Mouse (Mus musculus) small intestine, adult 2 months (tissue): ENCODE measurements at regions not wholly inside any gene's neighbourhood (a gene's known extent, or its start where the extent isn't known, plus 50 kb on each side); places are given as distances from the start of the nearest gene placed in this dataset.

Experiments used
- CTCF ChIP-seq: fragments of 200-500 bp; IDR thresholded peaks from 2 replicates; pipeline ENCODE4 v1.5.1; 2012; ENCODE audit warnings: low read depth, mild to moderate bottlenecking, control low read depth, inconsistent platforms, low read length, moderate library complexity, mixed read lengths; ENCODE audit not compliant: insufficient replicate concordance, insufficient read length; ENCODE audit errors: extremely low read depth
- POLR2A ChIP-seq: fragments of 200-500 bp; IDR thresholded peaks from 2 replicates; pipeline ENCODE4 v1.6.1; 2012; ENCODE audit warnings: low read depth, mild to moderate bottlenecking, control low read depth, inconsistent platforms, low read length, moderate library complexity

DNA sequence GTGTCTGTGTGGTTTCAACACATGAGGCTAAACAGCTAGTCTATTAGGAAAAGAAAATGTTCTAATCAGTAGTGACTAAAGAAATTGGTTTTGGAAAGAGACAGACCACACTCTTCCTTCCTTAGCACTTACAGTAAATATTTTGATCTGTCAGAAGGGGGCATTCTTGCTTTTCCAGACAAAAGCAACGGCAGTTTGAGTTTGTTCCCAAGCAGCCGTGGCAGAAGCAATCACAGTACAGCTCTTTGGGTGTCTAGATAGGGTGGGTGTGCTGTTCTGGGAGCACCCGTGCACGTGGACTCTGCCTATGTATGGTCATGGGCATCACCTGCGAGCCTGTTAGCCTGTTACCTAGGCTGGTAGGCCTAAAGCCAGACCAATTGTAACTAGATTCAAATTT, 83.2 kb upstream of the Papolg start:
- no peak for TF ChIP-seq CTCF
- TF ChIP-seq POLR2A: no peak
